22 mouse cellular contexts compared by ENCODE assay signal in the genomic region with DNA sequence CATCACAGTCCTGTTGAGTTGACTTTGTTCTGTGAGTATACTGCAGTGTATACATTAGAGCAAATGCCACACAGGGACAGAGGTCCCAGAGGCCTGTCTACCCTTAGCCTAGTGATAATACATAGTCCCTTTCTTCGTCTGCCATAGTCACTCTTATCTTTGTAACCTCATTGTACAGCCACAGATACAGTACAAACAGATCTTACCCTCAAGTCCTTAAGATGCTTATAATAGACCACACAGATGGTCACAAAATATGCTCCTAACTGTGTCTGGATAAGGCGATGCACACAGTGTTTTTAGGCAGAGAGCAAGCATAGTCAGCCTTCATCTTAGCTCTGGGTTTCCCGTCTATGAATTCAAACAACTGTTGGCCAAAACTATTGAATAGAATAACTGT.
"Had no signal": no experiment of that assay in that cellular context is flagged by ENCODE, and none has a peak within 500 bp of the region (broad histone marks: within the 10 kb centered on the region; RNA-seq: fewer than 3 reads in every experiment).

No protein-coding gene starts in this region.

- H3K9ac ChIP-seq: hindbrain, embryonic 12.5 days; hindbrain, embryonic 14.5 days; intestine, embryonic 15.5 days; limb, embryonic 12.5 days had no signal

- H3K36me3 ChIP-seq: hindbrain, embryonic 10.5 days; hindbrain, embryonic 12.5 days; intestine, embryonic 15.5 days; limb, embryonic 10.5 days; limb, embryonic 12.5 days had no signal

- DNase-seq: gastrocnemius, postnatal 10 days; gastrocnemius, postnatal 25 days; heart, adult 2 months; heart, postnatal 4 days; kidney, adult 18-20 months; kidney, adult 8-10 months; kidney, postnatal 10 days; kidney, postnatal 25 days; kidney, postnatal 4 days; liver had no signal

- ATAC-seq: hindbrain, embryonic 16.5 days; inflammation-experienced regulatory T-cells, adult 6 months; intestine, embryonic 15.5 days; intestine, postnatal 0 days had no signal

- H3K9me3 ChIP-seq: hindbrain, embryonic 10.5 days; hindbrain, embryonic 12.5 days; intestine, embryonic 15.5 days; limb, embryonic 10.5 days; limb, embryonic 12.5 days had no signal

- H3K4me3 ChIP-seq: heart, adult 2 months; hindbrain, embryonic 10.5 days; hindbrain, embryonic 12.5 days; intestine, embryonic 15.5 days; layer of hippocampus, adult 2 months; left cerebral cortex, adult 2 months; limb, embryonic 10.5 days; limb, embryonic 12.5 days had no signal

- H3K4me2 ChIP-seq: heart, embryonic 11.5 days; hindbrain, embryonic 12.5 days; hindbrain, embryonic 14.5 days; intestine, embryonic 15.5 days; limb, embryonic 12.5 days had no signal

- H3K27ac ChIP-seq: hindbrain, embryonic 10.5 days; hindbrain, embryonic 12.5 days; hindbrain, embryonic 14.5 days; intestine, embryonic 15.5 days; layer of hippocampus, adult 2 months; left cerebral cortex, adult 2 months; limb, embryonic 10.5 days; limb, embryonic 12.5 days had no signal
